Mouse (Mus musculus): ENCODE data around the gene Poll. TPM values are rescaled to one million over a fixed set of nuclear protein-coding genes. Genes with fewer than 3 reads are reported as not detected.

The Poll gene
- polyA plus RNA-seq, 2 experiments from 2014 or later, result 21.7 to 37.7 TPM

DNA sequence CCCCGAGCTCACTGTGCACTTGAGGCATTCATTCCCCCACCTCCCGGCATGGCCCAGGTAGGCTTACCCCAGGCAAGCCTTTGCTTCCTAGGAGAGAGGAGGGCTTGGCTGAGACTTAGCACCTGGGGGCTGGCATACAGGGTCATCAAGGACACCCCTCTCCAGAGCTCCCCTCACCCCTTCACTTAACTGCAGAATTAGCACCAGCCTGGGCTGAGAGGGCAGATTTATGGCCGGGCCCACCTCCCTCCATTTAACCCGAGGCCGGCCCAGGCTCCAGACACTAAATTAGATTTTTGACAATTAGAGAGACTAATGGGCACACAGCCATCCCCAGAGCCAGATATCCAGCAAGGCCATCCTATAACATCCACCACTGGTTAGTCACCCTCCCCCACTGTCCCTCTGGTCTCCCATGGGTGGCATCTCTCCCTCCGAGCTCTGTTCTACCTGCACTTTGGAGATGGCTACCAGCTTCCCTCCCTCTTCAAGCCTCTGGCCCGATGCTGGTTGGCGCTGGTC is 25.1 kb downstream of the Poll start:
- ATAC-seq, result no peak

DNA sequence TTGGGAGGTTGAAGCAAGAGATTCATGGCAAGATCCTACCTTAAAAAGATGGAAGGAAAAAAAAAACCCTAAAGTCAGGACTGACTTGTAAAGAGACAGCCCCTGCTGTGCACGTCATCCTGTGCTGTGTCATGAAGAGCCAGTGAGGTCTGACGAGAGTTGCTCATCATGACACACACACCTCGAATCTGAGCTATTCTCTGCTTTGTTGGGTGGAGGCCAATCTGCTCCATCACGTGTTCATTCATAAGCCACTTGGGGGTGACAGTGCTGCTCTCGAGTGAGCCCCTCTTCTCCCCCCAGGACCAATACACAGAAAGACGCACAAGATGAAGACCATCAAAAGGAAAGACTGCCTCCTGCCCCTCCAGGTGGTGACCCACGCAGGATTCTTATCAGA is 26.7 kb downstream of the Poll start:
- no peak for ATAC-seq

DNA sequence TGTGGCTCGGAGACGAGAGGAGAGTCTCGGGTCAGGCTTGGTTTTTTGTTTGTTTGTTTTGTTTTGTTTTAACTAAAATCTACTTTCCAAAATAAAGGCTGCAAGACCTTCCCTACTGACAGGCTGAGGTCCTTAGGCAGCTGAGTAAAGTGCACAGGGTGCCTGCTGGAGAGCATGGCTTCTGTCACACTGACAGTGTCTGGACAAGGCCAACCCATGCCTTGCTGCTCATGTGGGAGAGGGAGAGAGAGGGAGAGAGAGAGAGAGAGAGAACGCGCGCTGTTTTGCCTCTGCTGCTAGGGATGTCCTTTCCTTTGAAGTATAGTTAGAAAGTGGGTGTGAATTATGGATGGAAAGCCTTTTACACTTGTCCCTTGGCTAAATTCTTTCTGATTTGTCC is 28.8 kb downstream of the Poll start:
- no peak for ATAC-seq

DNA sequence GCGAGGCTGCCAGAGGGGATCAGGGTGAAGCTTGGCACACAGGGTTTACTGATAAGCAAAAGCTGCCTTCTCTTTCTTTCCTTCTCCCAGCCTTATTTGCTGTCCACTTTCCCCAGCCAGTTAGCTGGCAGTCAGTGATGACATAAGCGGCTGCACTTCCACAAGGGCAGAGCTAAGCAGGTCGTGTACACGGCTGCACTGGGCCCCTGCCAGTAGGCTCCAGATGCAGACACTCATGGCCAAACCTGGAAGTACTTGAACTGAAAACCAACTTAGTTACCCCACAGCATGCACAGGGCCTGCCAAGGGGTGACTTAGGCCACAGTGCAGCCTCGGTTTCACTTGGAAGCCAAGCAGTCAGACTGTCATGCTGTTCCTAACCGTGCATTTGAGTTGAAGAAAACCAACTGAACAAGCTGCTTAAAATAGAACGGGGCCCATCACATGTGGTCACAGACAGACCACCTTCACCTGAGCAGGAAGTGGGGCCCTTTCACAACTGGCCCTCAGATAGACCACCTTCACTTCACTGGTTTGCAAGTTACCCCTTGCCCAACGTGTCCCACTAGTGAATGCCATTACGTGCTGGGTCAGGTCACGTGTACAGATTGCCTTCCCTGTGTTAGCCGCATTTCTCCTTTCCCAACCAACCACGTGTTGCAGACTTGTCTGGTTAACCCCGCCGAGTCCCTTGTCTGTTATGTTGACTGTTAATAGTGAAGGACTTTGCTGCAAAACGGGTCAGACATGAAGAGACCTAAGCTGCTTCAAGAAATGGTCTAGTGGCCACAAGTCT is 29.9 kb downstream of the Poll start:
- ATAC-seq, result no peak

DNA sequence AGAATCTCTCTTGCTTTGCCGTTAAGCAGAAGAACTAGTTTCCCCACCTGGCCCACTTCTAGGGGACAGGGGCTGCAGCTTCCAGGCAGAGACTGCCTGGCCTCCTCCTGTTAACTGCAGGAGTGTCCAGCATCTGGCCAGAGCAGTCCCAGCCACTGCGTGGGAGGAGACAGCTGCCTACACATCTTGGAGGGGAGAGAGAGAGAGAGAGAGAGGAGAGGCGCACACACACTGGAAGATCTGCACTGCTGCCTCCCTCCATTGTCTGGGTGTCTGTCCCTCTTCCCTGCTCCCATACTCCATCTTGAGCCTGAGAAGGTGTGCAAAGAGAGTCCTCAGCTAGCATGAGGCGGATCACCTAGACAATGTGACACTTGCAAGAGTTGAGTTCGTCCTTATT is 31.0 kb downstream of the Poll start:
- ATAC-seq, result no peak

DNA sequence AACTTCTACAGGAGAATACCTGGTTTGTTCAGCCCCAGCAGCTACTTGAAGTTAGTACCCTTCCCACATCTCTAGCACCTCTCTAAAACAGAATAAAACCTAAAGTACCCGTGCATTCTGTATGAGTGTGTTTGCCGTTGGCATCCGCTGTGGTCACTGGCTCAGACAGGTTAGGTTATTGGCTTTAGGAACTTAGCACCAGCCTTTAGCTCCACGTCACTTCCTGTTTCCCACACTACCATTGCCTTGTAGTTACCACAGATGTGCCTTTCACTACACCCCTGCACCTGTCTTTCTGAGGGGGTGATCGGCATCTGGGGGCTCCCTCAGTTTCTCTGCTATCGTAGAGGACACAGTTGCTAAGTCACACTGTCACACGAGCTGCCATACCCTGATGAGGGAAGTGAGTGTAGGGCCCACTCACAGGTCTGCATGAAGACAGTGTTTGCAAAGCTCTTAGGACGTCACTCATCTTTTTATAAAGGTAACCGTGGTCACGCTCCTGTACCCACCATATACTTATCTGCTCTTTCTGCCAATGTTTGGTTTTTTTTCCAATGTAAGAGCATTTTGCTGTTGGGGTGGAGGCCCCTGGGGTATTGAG is 32.3 kb downstream of the Poll start:
- ATAC-seq, result peak; percentile 72

DNA sequence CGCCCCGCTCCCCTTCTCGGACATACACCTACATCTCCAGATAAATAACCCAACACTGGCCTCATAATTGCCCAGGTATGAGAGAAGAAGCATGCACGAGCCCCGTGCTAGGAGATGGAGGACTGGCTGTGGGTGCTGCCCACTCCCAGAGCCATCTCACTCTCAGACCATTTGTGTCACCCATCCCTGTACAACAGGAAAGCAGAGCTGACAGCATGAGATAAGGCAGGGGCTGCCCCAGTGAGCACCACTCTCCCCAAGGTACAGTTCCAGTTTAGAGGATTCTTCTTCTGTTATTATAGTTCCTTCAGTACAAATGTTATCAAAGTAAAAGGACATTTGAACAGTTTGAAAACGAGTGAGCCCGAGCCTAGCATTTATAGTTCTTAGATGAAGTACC is 32.9 kb downstream of the Poll start:
- ATAC-seq, result no peak

DNA sequence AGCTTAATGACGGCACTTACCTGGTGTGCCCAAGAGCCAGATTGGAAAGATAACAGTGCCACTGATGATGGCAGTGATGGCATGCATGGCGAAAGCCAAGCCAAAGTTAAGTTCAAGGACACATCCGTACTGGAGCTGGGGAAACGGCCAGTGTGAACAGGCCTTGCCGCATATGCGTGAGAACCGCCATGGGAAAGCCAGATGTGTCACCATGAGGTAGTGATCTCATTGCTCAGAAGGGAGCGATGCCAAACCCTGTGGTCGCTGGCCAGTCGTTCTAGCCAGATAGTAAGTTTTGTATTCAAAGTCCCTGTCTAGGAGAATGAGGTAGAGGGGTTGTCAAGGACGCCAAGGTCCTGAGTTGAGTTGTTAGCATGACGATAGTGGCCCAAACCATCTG is 44.1 kb downstream of the Poll start:
- ATAC-seq, result no peak

DNA sequence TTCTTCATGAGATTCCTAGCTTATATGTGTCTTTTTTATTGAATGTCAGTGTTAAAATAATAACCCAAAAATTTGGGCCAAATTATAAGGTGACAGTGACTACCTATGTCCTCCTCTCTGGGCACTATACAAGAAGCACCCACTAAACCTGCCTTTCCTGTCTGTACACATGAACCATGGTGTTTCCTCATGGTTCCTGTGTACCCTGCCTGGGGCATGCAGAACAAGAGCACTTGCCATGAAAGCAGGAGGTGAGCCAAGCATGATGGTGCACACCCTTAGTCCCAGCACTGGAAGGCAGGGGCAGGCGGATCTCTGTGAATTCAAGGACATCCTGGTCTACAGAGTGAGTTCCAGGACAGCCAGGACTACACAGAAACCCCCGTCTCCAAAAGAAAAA is 45.0 kb downstream of the Poll start:
- no peak for ATAC-seq

DNA sequence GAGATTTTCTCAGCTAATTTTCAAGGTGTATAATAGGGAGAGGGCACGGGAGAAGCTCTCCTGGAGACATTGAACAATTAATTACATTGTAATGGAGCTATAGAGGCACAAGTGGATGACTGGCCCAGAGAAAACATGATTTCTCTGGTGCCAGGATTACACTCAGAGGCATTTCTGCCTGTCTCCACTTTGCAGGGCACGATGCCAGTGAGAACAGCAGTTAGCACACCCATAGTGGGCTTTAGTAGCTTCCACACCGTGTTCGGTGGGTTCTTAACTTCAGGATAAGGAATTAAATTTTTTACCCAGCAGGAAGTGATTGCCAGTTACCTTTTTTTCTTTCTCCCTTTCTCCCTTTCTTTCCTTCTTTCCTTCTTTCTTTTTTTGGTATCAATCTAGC is 48.9 kb downstream of the Poll start:
- ATAC-seq, result no peak

DNA sequence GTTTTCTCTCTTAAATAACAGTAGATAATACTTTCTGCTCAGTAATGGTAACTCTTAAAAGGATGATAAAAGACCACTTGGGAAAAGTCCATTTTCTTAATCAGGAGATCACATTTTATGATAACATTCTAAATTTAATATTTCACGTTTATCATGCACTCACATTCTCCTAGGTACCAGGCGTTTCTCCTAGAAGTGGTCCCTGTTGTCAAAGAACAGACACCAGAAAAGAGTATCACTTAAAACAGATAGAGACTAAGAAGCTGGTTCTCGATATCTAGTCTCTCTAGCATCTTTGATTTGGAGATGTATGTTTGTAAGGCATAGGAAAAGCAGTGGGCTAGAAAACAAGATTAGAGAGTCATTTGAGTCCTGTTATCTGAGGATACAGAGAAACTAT is 49.7 kb downstream of the Poll start:
- ATAC-seq, result no peak

DNA sequence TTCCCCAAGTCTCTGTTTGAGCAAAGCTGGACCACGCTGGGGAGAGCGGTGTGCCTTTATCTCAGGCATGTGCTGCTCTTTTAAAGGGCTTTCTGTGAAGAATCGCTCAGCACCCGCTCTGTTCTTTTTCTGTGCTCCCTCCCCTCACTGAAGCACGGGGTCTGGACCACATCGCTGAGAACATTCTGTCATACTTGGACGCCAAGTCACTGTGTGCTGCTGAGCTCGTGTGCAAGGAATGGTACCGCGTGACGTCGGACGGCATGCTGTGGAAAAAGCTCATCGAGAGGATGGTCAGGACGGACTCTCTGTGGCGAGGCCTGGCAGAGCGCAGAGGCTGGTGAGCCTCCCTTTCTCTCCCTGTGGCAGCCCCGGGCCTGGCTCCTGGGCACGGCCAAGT is 52.8 kb downstream of the Poll start:
- ATAC-seq, result no peak

DNA sequence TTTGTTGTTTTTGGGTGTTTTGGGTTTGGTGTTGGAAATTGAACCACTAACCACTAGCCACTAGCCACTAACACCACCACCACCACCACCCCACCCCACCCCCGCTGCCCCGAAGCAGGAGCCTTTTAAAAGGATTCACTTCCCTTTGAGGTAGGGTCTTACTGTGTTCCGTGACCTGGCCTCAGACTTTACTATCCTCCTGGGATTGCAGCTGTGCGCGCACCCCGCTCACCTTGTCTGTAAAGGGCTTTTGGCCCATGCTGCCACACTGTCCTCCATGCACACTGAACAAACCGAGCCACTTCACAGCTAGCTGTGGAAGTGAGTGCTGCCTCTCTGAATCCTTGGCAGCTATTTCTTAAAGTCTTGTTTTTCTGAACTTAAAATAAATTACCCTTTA is 54.9 kb downstream of the Poll start:
- no peak for ATAC-seq

Other genes starting within 250 kb of the Poll start
- 10 to 100 TPM; 34.2 to 38.6 TPM for gene Btrc, start 196.8 kb downstream of the Poll start, polyA plus RNA-seq (2017; shearing (Covaris generic))
- 10 to 100 TPM; 56.4 to 76.1 TPM for gene Gm17018, start 84 bp upstream of the Poll start, polyA plus RNA-seq (2017; shearing (Covaris generic))
- gene Fbxw4, start 99.8 kb upstream of the Poll start, polyA plus RNA-seq (2017; shearing (Covaris generic)), result 10 to 100 TPM; 11.4 to 15.5 TPM
- not detected for gene Fgf8, start 182.4 kb upstream of the Poll start, polyA plus RNA-seq (2017; shearing (Covaris generic))
- 10 to 100 TPM; 11.9 to 37.1 TPM for gene Npm3, start 189.1 kb upstream of the Poll start, polyA plus RNA-seq (2017; shearing (Covaris generic))
- 100 to 1,000 TPM; 191 to 247 TPM for gene Mgea5, start 223.3 kb upstream of the Poll start, polyA plus RNA-seq (2017; shearing (Covaris generic))